Mouse (Mus musculus) kidney, postnatal 10 days (tissue): ENCODE data around the gene Ms4a10.

Source experiments
- DNase-seq: peaks from one replicate; pipeline ENCODE4 v3.0.0; 2021; ENCODE audit warnings: mixed read lengths

Ms4a10 gene

GRCm38 (mm10) chr19:10974238-10974865 lies at the start of gene Ms4a10:
TSS of gene Ms4a10 (minus strand) at chr19:10974670.
- peak; percentile 53 for DNase-seq

GRCm38 (mm10) chr19:11022382-11022781 lies 47.9 kb upstream of the Ms4a10 start:
- DNase-seq, result no peak

GRCm38 (mm10) chr19:11017891-11018290 lies 43.4 kb upstream of the Ms4a10 start, which contains the start of gene Ms4a18:
TSS of gene Ms4a18 (minus strand) at chr19:11018031.
- DNase-seq, result no peak

GRCm38 (mm10) chr19:11017251-11017650 lies 42.8 kb upstream of the Ms4a10 start:
- DNase-seq, result no peak

- no peak for DNase-seq
Measured at GRCm38 (mm10) chr19:11015998-11016397, 41.5 kb upstream of the Ms4a10 start.

- no peak for DNase-seq
Measured at GRCm38 (mm10) chr19:11015468-11015867, 41.0 kb upstream of the Ms4a10 start.

GRCm38 (mm10) chr19:10993150-10993549 lies 18.7 kb upstream of the Ms4a10 start, which contains the start of gene Ms4a15:
TSS of gene Ms4a15 (minus strand) at chr19:10993250.
- DNase-seq, result no peak

- no peak for DNase-seq
Measured at GRCm38 (mm10) chr19:10991911-10992310, 17.4 kb upstream of the Ms4a10 start.

GRCm38 (mm10) chr19:10990751-10991150 lies 16.3 kb upstream of the Ms4a10 start:
- no peak for DNase-seq

- DNase-seq, result no peak
Measured at GRCm38 (mm10) chr19:10988563-10988962, 14.1 kb upstream of the Ms4a10 start.

GRCm38 (mm10) chr19:10985889-10986288 lies 11.4 kb upstream of the Ms4a10 start:
- no peak for DNase-seq

GRCm38 (mm10) chr19:10984551-10984950 lies 10.1 kb upstream of the Ms4a10 start:
- DNase-seq, result no peak

GRCm38 (mm10) chr19:10983146-10983545 lies 8.7 kb upstream of the Ms4a10 start:
- peak; percentile 70 for DNase-seq

- DNase-seq, result no peak
Measured at GRCm38 (mm10) chr19:10980210-10980609, 5.7 kb upstream of the Ms4a10 start.

- DNase-seq, result peak; percentile 90
Measured at GRCm38 (mm10) chr19:10979184-10980168, 5.0 kb upstream of the Ms4a10 start.

- no peak for DNase-seq
Measured at GRCm38 (mm10) chr19:10976318-10976717, 1.8 kb upstream of the Ms4a10 start.

GRCm38 (mm10) chr19:10975187-10975586 lies 717 bp upstream of the Ms4a10 start:
- no peak for DNase-seq

- DNase-seq, result no peak
Measured at GRCm38 (mm10) chr19:10973187-10973586, 1.3 kb downstream of the Ms4a10 start.

- no peak for DNase-seq
Measured at GRCm38 (mm10) chr19:10972660-10973059, 1.8 kb downstream of the Ms4a10 start.

GRCm38 (mm10) chr19:10970457-10970856 lies 4.0 kb downstream of the Ms4a10 start:
- DNase-seq, result no peak

GRCm38 (mm10) chr19:10968578-10968977 lies 5.9 kb downstream of the Ms4a10 start:
- no peak for DNase-seq

GRCm38 (mm10) chr19:10965721-10966120 lies 8.7 kb downstream of the Ms4a10 start:
- no peak for DNase-seq

GRCm38 (mm10) chr19:10959978-10960346 lies 14.5 kb downstream of the Ms4a10 start:
- no peak for DNase-seq
